Mouse (Mus musculus) ES-Bruce4 (cell line): ENCODE results near the gene Slc4a5.

Experiments
- CTCF ChIP-seq: IDR thresholded peaks from one replicate; pipeline ENCODE4 v1.8.1; 2011; ENCODE audit warnings: low read depth, low read length
- EP300 ChIP-seq: IDR thresholded peaks from 2 replicates; pipeline ENCODE4 v1.6.1; 2011; ENCODE audit warnings: low read depth, low read length; ENCODE audit not compliant: insufficient read depth
- POLR2A ChIP-seq: IDR thresholded peaks from one replicate; pipeline ENCODE4 v1.8.1; 2011; ENCODE audit warnings: low read length; ENCODE audit not compliant: insufficient read depth

- TF ChIP-seq POLR2A = no peak
- no peak for TF ChIP-seq CTCF
- no peak for TF ChIP-seq EP300
Observed at GRCm38 (mm10) chr6:83277151-83277550, 57.5 kb downstream of the Slc4a5 start.
